Comparison of ENCODE assay signal across 30 mouse cellular contexts in genomic region chr2:32612274-32612673, GRCm38 (mm10). TPM values are rescaled to one million over a fixed set of nuclear protein-coding genes. Genes with fewer than 3 reads are reported as not detected.
DNase-seq lines count a peak whose midpoint lies in the region; ATAC-seq and TF ChIP-seq lines count a peak whose summit lies in the region.
"Had no signal": no experiment of that assay in that cellular context is flagged by ENCODE, and none has a peak within 500 bp of the region (broad histone marks: within the 10 kb centered on the region; RNA-seq: fewer than 3 reads in every experiment).

No protein-coding gene starts in this region.

- intact Hi-C loops in gastrocnemius, adult 2 months (cut with DNase I) = no loop called here

- no peak for TF ChIP-seq CTCF in gastrocnemius, adult 2 months (IDR thresholded peaks at IDR 0.05)
- no peak for TF ChIP-seq CTCF in lung, adult 2 months (IDR thresholded peaks at IDR 0.05; ENCODE audit: insufficient read depth, low read length)

- peaks cover 5 to 23% of the 10 kb centered on the region in 2 experiments; a peak in 3 of 4 replicates for H3K4me1 ChIP-seq in ES-E14 (ENCODE audit: control insufficient read depth in 2 of 2, insufficient read depth in 2 of 2, low read length in 2 of 2, poor library complexity in 1 of 2)
- H3K4me1 ChIP-seq in liver, embryonic 12.5 days = peaks cover 53% of the 10 kb centered on the region
- peaks cover 10% of the 10 kb centered on the region for H3K4me1 ChIP-seq in lung, adult 2 months (ENCODE audit: control insufficient read depth, insufficient read depth, low read length)

- H3K4me2 ChIP-seq in liver, embryonic 12.5 days = peak overlapping the region; percentile 30
- H3K4me2 ChIP-seq: forebrain, embryonic 15.5 days; hindbrain, embryonic 14.5 days; midbrain, embryonic 12.5 days; neural tube, embryonic 15.5 days had no signal

- H3K36me3 ChIP-seq in ES-E14 (ENCODE audit: control insufficient read depth, insufficient read depth, low read length, poor library complexity, severe bottlenecking) = peaks cover 18% of the 10 kb centered on the region; the same call in 1 of the 2 replicates
- H3K36me3 ChIP-seq in liver, embryonic 12.5 days = peaks cover 41% of the 10 kb centered on the region
- H3K36me3 ChIP-seq: forebrain, embryonic 15.5 days had no signal

- no peaks in the 10 kb centered on the region for H3K27me3 ChIP-seq in liver, embryonic 12.5 days (replicated peaks)
- H3K27me3 ChIP-seq: forebrain, embryonic 15.5 days; neural tube, embryonic 15.5 days had no signal

- DNase-seq in gastrocnemius, adult 2 months = peak; percentile 34
- DNase-seq in gastrocnemius, adult 18-20 months (ENCODE audit: low spot score) = no peak
- DNase-seq in ES-E14 (ENCODE audit: low read depth, low spot score) = peak; percentile 84
- DNase-seq in testis, postnatal 14 days (ENCODE audit: low spot score) = peak; percentile 81
- DNase-seq in spleen, postnatal 10 days (ENCODE audit: low spot score in 2 of 2) = no peak
- DNase-seq in lung, adult 2 months = no peak
- DNase-seq: adrenal gland, postnatal 36 days; cerebellum, adult 9-10 months; gastrocnemius, postnatal 14 days; heart, adult 11 months; heart, postnatal 36 days; kidney, adult 9 months; kidney, postnatal 14 days; layer of hippocampus, postnatal 36 days; right cerebral cortex, adult 18-20 months; thymus, adult 18-20 months; thymus, postnatal 36 days had no signal

- TF ChIP-seq POLR2A in lung, adult 2 months (IDR thresholded peaks at IDR 0.05; ENCODE audit: borderline replicate concordance, extremely low read depth, low read depth, low read length) = no peak

- H3K9me3 ChIP-seq in ES-E14 (ENCODE audit: control insufficient read depth, insufficient read depth, low read depth, low read length) = no peaks in the 10 kb centered on the region
- no peaks in the 10 kb centered on the region for H3K9me3 ChIP-seq in liver, embryonic 12.5 days (replicated peaks)
- H3K9me3 ChIP-seq: forebrain, embryonic 15.5 days; midbrain, embryonic 12.5 days; neural tube, embryonic 15.5 days had no signal

- H3K4me3 ChIP-seq in gastrocnemius, adult 2 months = no peak overlapping the region
- peak overlapping the region in 1 of 2 experiments; percentile 24; a peak in 1 of 4 replicates for H3K4me3 ChIP-seq in ES-E14 (ENCODE audit: insufficient read depth in 1 of 2, low read depth in 1 of 2, low read length in 2 of 2, poor library complexity in 1 of 2, severe bottlenecking in 1 of 2)
- H3K4me3 ChIP-seq in liver, embryonic 12.5 days = no peak overlapping the region
- no peak overlapping the region for H3K4me3 ChIP-seq in lung, adult 2 months (replicated peaks; ENCODE audit: extremely low read depth, low read depth, low read length)
- H3K4me3 ChIP-seq: forebrain, embryonic 15.5 days; layer of hippocampus, adult 2 months; midbrain, embryonic 12.5 days; neural tube, embryonic 15.5 days had no signal

- no peak for ATAC-seq in liver, embryonic 12.5 days
- ATAC-seq: CD4-positive, CD25-positive, alpha-beta regulatory T cell, adult 4 months; forebrain, embryonic 15.5 days; inflammation-experienced regulatory T-cells, adult 6 months had no signal

- in situ Hi-C loops in ES-E14 (cut with MboI; ENCODE audit: low sequenced_read_pairs in 2 of 2, unreplicated experiment in 2 of 2) = no loop called here

- H3K27ac ChIP-seq in gastrocnemius, adult 2 months = no peak overlapping the region
- H3K27ac ChIP-seq in ES-E14 (ENCODE audit: insufficient read depth, low read depth, low read length, poor library complexity, severe bottlenecking) = no peak overlapping the region
- H3K27ac ChIP-seq in liver, embryonic 12.5 days = 0 out of 2 replicates have a peak overlapping the region, but pooled peaks have one; percentile 50
- H3K27ac ChIP-seq: forebrain, embryonic 15.5 days; hindbrain, embryonic 14.5 days; layer of hippocampus, adult 2 months; liver, embryonic 14.5 days; macrophage; midbrain, embryonic 12.5 days; neural tube, embryonic 15.5 days had no signal

- WGBS in liver, embryonic 12.5 days (ENCODE audit: insufficient replicate concordance) = 66% methylated on average over 26 of the region's 26 CpGs
- WGBS in lung, adult 2 months = 83% methylated on average over 26 of the region's 26 CpGs

- no peak overlapping the region for H3K9ac ChIP-seq in ES-E14 (ENCODE audit: insufficient read depth, low read depth, low read length, poor library complexity, severe bottlenecking)
- H3K9ac ChIP-seq in liver, embryonic 12.5 days = no peak overlapping the region
- H3K9ac ChIP-seq: forebrain, embryonic 15.5 days; hindbrain, embryonic 14.5 days; liver, embryonic 14.5 days; midbrain, embryonic 12.5 days; neural tube, embryonic 15.5 days had no signal

TF ChIP-seq in ES-E14, 5 proteins besides CTCF, POLR2A, EP300 and RAD21:
- no peak for TF ChIP-seq ZC3H11A (IDR thresholded peaks at IDR 0.05; ENCODE audit: borderline replicate concordance, low read depth, low read length)
- TF ChIP-seq MAFK (IDR thresholded peaks at IDR 0.05; ENCODE audit: insufficient read depth, low read depth, low read length) = no peak
- no peak for TF ChIP-seq CHD2 (IDR thresholded peaks at IDR 0.05; ENCODE audit: low read depth, low read length)
- no peak for TF ChIP-seq ZNF384 (IDR thresholded peaks at IDR 0.05; ENCODE audit: low read depth, low read length)
- no peak for TF ChIP-seq HCFC1 (IDR thresholded peaks at IDR 0.05; ENCODE audit: borderline replicate concordance, insufficient read depth, low read length)
TF ChIP-seq in ES-E14: peak in this region for 0.

RNA-seq across cellular contexts. Expression of gene Ak1, which starts 9.3 kb away (rescaled TPM):
- total RNA-seq in gastrocnemius, adult 2 months (2021) = 1,000 to 10,000 TPM; 1,555 to 1,869 TPM
- total RNA-seq in gastrocnemius, adult 18-20 months (2021) = 1,000 to 10,000 TPM; 1,543 to 1,586 TPM
- total RNA-seq in ES-E14 (2012; rRNA removed) = 77.4 and 90.8 TPM in 2 replicates
- polyA plus RNA-seq in liver, embryonic 12.5 days (2016; fragmentation: Nextera tagmentation; extraction: Ambion mirVana) = 2.6 TPM in 2 replicates
- 27.6 and 65.9 TPM in 2 replicates for polyA plus RNA-seq in lung, adult 2 months (2012; rRNA removed)
- polyA plus RNA-seq: CD4-positive, CD25-positive, alpha-beta regulatory T cell, adult 4 months had no signal

RNA-seq across cellular contexts. Expression of gene St6galnac6, which starts 12.8 kb away (rescaled TPM):
- total RNA-seq in gastrocnemius, adult 2 months (2021) = 10 to 100 TPM; 46.8 to 56.5 TPM
- total RNA-seq in gastrocnemius, adult 18-20 months (2021) = 10 to 100 TPM; 47.0 to 52.2 TPM
- total RNA-seq in ES-E14 (2012; rRNA removed) = 18.0 and 27.2 TPM in 2 replicates
- 14.5 and 15.4 TPM in 2 replicates for polyA plus RNA-seq in liver, embryonic 12.5 days (2016; fragmentation: Nextera tagmentation; extraction: Ambion mirVana)
- polyA plus RNA-seq in lung, adult 2 months (2012; rRNA removed) = 59.0 and 59.8 TPM in 2 replicates

RNA-seq across cellular contexts. Expression of gene St6galnac4, which starts 25.4 kb away (rescaled TPM):
- total RNA-seq in gastrocnemius, adult 2 months (2021) = 10 to 100 TPM in 1 of 2 experiments, 1 to 10 TPM in 1; 8.7 to 21.6 TPM
- 10 to 100 TPM; 13.5 to 19.8 TPM for total RNA-seq in gastrocnemius, adult 18-20 months (2021)
- 9.4 and 14.8 TPM in 2 replicates for total RNA-seq in ES-E14 (2012; rRNA removed)
- polyA plus RNA-seq in liver, embryonic 12.5 days (2016; fragmentation: Nextera tagmentation; extraction: Ambion mirVana) = 17.5 and 18.9 TPM in 2 replicates
- polyA plus RNA-seq in lung, adult 2 months (2012; rRNA removed) = 39.5 and 40.4 TPM in 2 replicates

RNA-seq across cellular contexts. Expression of gene Eng, which starts 34.1 kb away (rescaled TPM):
- total RNA-seq in gastrocnemius, adult 2 months (2021) = 10 to 100 TPM; 26.5 to 38.8 TPM
- 10 to 100 TPM; 21.1 to 34.1 TPM for total RNA-seq in gastrocnemius, adult 18-20 months (2021)
- 18.3 and 36.8 TPM in 2 replicates for total RNA-seq in ES-E14 (2012; rRNA removed)
- polyA plus RNA-seq in liver, embryonic 12.5 days (2016; fragmentation: Nextera tagmentation; extraction: Ambion mirVana) = 32.4 and 35.4 TPM in 2 replicates
- polyA plus RNA-seq in lung, adult 2 months (2012; rRNA removed) = 713 and 858 TPM in 2 replicates
- polyA plus RNA-seq: CD4-positive, CD25-positive, alpha-beta regulatory T cell, adult 4 months; inflammation-experienced regulatory T-cells, adult 6 months had no signal

RNA-seq across cellular contexts. Expression of gene 9430097D07Rik, which starts 36.8 kb away (rescaled TPM):
- not detected for total RNA-seq in gastrocnemius, adult 2 months (2021)
- total RNA-seq in gastrocnemius, adult 18-20 months (2021) = not detected
- 0.37 and 0.71 TPM in 2 replicates for total RNA-seq in ES-E14 (2012; rRNA removed)
- polyA plus RNA-seq in liver, embryonic 12.5 days (2016; fragmentation: Nextera tagmentation; extraction: Ambion mirVana) = not detected in 2 replicates
- polyA plus RNA-seq in lung, adult 2 months (2012; rRNA removed) = not detected in 2 replicates
- total RNA-seq: adrenal gland, postnatal 36 days; gastrocnemius, postnatal 14 days; heart, postnatal 36 days had no signal
- polyA plus RNA-seq: CD4-positive, CD25-positive, alpha-beta regulatory T cell, adult 4 months; heart, embryonic 14.5 days; lung, embryonic 16.5 days; macrophage; small intestine, adult 2 months had no signal

Comparison
In these comparisons a context has a peak if more than half of its experiments do, and no peak if none do; other contexts are left out.
1. DNase-seq: peak in gastrocnemius, adult 2 months (single experiment), ES-E14 (single experiment) and testis, postnatal 14 days (single experiment); none in gastrocnemius, adult 18-20 months (single experiment), spleen, postnatal 10 days (0 of 2) and lung, adult 2 months (single experiment).
2. RNA of gene Ak1, which starts 9.3 kb away (total RNA-seq): 1,555 to 1,869 TPM in gastrocnemius, adult 2 months and 1,543 to 1,586 TPM in gastrocnemius, adult 18-20 months; 77.4 to 90.8 TPM in ES-E14; every median in the first group is over 10 times any median in the second.